Mouse (Mus musculus) CD8-positive naive resting alpha-beta T cell, adult 57 days (primary cell): Measurements from ENCODE around the gene Fstl4. TPM values are rescaled to one million over a fixed set of nuclear protein-coding genes. Genes with fewer than 3 reads are reported as not detected.

Source experiments
- total RNA-seq: library from RNA; stranded (reverse); gene quantifications from one replicate; pipeline ENCODE4 v1.2.4, GENCODE M21; 2023

Fstl4 gene
- not detected for total RNA-seq

GRCm38 (mm10) chr11:52764461-52764893 is at the start of gene Fstl4:
Gene Fstl4 (plus strand): TSS chr11:52764634.

